Mouse (Mus musculus): Measurements from ENCODE around the gene Aoah. TPM values are rescaled to one million over a fixed set of nuclear protein-coding genes. Genes with fewer than 3 reads are reported as not detected.
A peak's percentile ranks its signal among the peaks of the same experiment; 100 is the strongest.

The Aoah gene
- total RNA-seq, 1 experiment from 2014 or later, result 0.82 TPM

GRCm38 (mm10) chr13:20916698-20917511 lies 123.0 kb downstream of the Aoah start:
- DNase-seq, result no peak

GRCm38 (mm10) chr13:20920401-20920800 lies 126.5 kb downstream of the Aoah start:
- no peak for DNase-seq

GRCm38 (mm10) chr13:20936016-20936415 lies 142.1 kb downstream of the Aoah start:
- DNase-seq, result no peak

GRCm38 (mm10) chr13:20937452-20937851 lies 143.5 kb downstream of the Aoah start:
- DNase-seq, result peak; percentile 72

DNA sequence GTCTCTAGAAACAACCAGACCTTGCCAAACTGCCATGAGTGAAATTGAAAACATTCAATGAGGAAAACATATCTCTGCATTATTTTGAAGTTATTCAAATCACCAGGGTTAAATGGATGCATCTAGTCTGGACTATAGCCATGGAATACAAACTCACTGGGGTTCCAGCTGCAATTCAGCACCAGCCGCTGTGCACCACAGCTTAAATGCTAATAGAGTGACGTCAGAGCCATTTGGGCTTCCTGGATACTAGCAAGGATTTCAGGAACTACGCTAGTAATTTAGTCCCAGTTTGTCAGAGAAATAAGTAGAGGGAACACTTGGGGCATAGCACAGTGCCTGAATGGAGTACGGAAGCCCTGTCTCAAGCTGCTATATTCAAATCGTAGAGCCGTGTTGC lies 145.2 kb downstream of the Aoah start:
- DNase-seq, result no peak

GRCm38 (mm10) chr13:20940389-20940788 lies 146.5 kb downstream of the Aoah start:
- peak; percentile 74 for DNase-seq

DNA sequence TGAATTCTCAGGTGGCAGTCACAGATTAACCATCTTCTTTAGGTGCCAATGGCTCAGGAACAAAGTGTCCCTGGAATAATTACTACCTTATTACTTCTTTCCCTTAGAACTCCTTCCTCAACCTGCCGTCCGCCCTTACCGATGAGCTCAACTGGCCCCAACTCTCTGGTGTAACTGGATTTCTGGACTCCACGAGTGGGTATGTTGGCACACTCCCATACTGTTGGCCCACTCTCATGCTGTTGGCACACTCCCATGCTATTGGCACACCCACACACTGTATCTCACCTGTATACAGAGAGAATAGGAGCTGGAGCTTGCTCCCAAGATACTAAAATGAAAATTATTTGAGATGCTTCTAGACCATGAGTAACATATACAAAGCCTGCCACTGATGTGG lies 147.8 kb downstream of the Aoah start:
- no peak for DNase-seq

DNA sequence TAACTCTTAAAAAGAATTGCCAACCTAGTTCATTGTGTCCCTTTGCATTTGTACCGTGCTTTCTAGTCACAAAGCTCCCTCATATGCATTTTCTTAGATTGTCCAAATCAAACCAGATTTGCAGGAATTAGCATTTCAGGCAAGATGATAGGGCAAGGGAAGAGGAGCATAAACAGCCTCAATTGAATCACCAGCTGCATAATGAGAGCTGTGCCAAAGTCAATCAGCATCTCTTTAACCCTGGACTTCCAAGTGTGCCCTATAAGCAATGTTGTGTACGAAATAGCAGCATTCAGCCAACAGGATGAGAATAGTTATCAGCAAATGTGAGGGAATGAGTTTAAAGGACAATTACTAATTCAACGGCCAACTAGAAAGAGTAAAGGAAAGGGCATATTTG lies 169.2 kb downstream of the Aoah start:
- DNase-seq, result no peak

DNA sequence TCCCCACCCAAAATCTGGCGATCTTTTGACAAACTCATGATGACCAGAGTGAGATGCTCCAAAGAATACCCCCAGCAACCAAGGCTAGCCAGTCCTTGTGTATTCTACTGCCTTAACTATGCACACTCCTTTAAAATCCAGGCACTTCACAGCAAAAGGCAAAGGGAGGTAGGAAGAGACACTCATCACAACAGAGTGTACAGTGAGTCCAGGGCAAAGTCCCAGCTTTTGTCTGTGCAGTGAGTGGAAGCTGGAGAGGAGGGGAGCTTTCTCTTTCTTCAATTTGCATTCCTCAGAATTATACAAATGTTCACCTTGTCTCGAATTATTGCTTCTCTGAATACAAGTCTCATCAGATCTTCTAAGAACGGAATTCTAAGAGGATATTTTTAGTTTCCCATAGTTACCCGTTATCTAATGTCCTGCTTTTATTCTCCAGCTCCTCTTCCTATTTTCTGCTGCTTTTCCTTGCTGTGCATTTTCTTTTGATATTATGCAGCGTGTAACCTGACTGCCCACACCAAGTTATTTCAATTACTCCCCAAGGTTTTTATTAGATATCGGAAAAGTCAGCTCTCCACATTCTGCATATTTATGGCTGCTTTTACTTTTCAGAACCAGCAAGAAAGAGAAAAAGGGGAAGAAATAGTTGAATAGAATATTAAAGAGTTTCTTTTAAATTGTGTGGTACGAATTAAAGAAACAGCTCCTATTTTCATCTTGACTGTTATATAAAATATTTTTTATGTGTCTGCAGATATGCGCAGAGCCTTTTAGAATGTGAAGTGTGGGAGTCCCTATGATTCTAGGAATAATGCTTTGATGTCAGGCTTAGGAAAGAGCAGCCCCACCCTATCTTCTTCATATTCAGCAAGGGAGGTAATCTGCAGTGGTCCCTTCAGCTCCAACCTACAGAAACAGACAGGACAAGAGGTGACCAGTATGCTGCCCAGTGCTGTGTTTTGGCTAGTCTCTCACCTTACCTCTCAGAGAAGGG lies 187.6 kb downstream of the Aoah start:
- no peak for DNase-seq

GRCm38 (mm10) chr13:20985510-20985909 lies 191.6 kb downstream of the Aoah start:
- DNase-seq, result no peak

DNA sequence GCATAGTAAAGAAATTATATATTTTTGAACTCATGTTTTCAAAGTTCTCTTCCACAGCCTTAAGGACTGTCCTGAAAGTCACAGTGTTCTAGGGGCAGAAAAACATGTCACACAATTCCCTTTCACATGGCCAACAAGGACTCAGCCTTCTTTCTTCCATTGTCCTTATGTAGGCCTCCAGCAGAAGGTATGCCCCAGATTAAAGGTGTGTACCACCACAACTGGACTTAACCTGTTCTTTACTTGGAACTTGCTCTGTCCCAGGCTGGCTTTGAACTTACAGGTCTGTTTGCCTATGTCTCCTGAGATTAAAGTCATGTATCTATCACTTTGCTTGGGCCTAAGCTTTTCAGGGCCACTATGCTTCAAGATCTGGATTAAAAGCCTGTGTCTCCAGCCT lies 192.0 kb downstream of the Aoah start:
- no peak for DNase-seq

DNA sequence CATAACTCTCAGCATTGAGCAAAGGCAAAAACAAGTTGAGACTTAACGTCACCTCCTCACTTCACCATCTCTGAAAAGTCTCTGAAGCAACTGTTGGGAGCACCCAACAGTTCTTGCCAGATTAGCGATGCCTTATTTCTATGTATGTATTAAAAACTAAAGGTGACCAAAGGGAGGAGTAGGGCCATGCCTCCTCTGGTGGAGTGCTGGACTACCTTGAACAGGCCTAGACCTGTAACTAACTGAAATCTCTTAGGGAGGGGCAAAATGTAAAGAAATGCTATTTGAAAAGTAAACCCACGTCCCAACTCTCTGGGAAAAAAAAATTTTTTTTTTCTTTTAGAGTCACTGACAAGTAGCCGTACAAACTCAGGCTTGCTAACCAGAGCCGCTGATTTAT lies 211.3 kb downstream of the Aoah start:
- no peak for DNase-seq

- no peak for DNase-seq
Measured at GRCm38 (mm10) chr13:21005642-21006320, 211.9 kb downstream of the Aoah start.

DNA sequence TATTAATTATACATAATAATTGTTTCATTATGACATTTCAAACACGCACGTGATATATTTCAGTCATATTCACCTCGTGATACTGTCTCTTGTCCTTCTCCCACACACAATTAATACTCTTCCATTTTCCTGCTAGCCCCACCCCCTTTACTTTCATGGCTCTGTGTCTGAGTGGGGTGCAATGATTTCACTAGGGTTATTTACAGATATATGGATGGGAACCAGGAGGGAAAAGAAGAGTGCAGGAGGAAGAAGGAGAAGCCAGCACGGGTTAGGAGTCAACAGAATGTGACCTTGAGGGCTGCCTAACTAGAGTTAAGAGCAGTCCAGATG lies 212.4 kb downstream of the Aoah start:
- no peak for DNase-seq

DNA sequence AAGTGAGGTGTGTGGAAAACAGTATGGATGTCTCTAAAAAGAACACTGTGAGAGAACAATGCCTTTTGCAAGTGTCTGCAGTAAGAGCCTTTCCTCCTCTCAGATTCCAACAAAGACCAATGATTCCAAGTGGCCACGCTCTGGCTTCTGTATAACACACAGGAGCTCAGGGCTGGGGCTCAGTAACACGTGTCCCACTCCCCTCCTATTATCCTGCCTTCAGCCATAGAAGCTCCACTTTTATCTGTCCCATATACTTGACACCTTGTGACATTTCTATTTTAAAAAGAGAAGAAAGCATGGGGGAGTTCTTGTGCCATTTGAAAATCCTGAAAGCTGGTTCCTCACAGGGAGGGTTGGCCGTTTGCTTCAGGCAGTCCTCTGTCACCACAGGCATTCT lies 219.7 kb downstream of the Aoah start:
- no peak for DNase-seq

GRCm38 (mm10) chr13:21024831-21025230 lies 230.9 kb downstream of the Aoah start:
- DNase-seq, result peak; percentile 17

DNA sequence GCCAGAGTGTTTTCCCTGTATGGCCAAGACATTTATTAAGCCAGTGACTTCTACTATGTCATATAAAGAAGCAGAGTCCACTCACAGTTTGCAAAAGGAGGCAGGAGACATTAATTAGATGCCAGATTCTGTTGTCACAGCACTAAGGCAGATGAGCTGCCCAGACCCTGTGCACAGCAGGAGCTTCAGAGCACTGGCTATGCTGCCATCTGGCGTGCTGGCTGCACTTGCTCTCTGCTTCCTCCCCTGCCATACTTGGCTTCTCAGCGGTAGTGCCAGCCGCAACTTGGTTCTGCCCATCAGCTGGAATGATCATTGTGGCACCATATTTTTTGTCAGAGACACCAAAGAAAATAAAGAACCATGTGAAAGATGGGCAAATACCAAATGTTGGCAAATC lies 239.3 kb downstream of the Aoah start:
- no peak for DNase-seq

- no peak for DNase-seq
Measured at GRCm38 (mm10) chr13:21035011-21035410, 241.1 kb downstream of the Aoah start.

- DNase-seq, result no peak
Measured at GRCm38 (mm10) chr13:21035981-21036380, 242.1 kb downstream of the Aoah start.

DNA sequence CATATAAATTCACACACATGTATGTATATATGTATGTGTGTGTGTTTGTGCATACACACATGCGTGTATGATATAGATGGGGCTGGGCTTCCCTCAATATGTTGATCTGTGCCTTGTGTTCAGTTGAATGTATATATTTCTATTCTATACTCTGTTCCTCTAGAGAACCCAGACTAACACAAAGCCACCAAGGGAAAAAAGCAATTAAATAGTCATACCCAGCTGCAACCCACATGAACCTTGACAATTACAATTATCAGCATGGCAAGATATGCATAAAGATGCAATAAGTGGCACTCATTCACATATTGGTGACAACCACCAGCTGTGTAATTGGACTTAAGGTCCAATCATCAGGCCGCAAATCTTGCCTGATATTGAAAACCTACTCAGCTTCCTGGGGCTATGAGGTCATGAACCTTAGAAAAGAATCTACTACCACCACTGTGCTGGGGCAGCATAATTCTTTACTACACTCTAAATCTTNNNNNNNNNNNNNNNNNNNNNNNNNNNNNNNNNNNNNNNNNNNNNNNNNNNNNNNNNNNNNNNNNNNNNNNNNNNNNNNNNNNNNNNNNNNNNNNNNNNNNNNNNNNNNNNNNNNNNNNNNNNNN lies 246.8 kb downstream of the Aoah start:
- DNase-seq, result no peak

DNA sequence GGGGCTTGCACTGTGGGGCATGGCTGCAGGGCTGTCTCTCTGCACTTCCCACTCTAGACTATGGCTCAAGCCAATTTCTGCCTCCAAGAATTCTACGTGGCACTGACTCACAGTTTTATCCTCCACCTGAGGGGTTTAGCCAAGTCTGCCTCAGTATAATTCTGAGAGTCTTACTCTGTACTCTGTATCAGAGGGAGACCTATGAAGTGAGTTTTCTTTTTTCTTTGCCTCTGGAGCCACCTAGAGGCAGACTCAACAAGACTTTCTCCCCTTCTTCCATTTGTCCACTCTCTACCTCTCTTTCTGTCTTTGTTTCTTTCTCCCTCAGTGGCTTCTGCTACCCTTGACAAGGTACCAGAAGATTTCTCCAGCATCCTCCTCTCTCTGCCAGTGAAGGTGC lies 256.2 kb downstream of the Aoah start:
- no peak for DNase-seq

GRCm38 (mm10) chr13:21066021-21066420 lies 272.1 kb downstream of the Aoah start:
- no peak for DNase-seq
